Mouse (Mus musculus) right cerebral cortex, postnatal 25 days (tissue): ENCODE data around the gene Iscu.
A peak's percentile ranks its signal among the peaks of the same experiment; 100 is the strongest.
"Not testable (repeated sequence)": the region's sequence is repeated elsewhere in the genome, so short reads cannot be mapped to it uniquely, and the experiment has no call there.

ENCODE experiments used
- DNase-seq: peaks from one replicate; pipeline ENCODE4 v3.0.0; 2022

Gene Iscu

DNA sequence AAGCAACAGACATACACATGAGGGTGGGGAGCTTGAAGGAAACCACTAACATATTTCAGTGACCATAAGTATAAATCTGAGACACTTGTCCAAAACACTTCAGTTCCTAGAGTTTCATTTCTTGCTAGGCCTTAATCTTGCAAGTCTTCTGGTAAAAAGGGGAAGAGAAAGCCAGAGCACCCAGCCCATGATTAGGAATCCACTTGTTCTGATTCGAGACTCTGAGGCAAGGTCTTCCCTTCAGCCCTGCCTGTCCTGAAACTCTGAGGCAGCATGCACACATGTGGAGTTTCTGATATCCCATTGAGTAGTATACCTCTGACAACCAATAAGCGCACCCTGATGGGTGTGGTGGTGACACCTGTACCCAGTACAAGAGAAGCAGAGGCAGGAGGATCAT lies 11.0 kb upstream of the Iscu start:
- DNase-seq = no peak

DNA sequence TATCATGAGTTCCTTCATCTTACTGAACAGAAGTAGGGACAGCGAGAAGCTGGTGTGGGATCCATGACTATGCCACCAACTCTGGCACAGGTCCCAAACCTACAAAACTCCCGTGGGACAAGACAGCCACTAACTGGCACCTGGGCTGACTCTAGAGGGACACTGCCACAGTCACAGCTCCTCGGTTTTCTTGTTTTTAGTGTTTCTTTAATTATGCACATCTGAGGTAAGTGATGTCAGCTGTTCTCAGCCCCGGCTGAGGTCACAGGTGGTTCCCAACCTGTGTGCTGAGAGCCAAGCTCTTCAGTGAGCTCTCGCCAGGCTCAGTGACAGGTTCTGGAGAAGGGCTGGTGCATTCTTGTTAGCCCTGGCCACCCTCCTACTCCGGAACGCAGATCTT lies 8.1 kb upstream of the Iscu start:
- no peak for DNase-seq

DNA sequence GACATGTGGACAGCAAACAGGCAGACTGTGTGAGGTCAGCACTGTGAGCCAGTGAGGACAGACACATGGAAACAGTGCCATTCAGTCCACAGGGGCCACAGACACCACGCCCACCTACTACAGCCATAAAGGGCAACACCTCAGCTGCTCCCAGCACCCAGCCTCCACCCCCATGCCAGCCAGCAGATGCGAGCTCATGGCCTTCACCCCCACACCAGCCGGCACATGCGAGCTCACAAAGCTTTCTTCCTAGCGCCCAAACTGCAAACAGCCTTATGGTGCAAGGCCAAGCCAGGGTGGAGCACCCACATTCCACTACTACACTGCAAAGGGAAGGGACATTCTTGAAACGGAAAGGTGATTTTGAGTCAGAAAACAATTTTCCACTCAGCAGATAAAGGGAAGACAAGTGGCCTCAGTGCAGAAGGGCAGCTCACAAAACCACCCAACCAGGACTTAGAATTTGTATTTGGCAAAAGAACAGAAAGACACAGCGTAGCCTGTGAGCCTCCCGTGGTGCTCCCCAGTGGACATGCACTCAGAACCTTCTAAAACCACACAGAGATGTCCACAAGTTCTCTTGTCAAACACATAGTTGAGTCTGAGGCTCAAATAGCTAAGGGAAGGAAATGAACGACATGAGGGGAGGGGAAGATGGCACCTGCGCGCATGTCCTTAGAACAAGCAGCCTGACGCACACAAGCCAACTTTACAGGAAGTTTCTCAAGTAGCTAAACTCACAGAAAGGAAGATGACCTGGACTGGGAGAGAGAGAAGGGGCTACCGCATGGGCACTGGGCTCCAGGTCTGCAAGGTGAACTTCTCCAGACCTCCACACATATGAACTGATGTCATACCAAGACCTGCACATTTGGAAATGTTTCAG lies 6.7 kb upstream of the Iscu start:
- no peak for DNase-seq

DNA sequence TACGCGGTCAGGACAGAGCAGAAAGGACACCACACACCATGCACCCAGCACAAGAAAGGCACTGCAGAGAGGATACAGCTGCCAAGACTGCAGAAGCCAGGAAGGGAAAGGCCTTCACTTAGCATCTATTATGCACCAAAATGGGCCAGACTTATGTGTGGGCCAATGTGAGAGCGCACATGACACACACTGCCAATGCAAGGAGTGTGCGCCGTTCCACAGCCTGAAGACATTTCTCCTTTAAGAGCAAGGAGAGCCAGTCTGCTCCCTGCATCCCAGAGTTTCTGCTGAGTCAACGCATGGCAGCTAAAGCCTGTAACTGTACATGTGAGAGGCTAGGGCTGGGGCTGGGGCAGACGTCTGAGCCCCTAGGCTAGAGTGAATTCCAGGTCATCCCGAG lies 3.7 kb upstream of the Iscu start:
- DNase-seq = no peak

DNA sequence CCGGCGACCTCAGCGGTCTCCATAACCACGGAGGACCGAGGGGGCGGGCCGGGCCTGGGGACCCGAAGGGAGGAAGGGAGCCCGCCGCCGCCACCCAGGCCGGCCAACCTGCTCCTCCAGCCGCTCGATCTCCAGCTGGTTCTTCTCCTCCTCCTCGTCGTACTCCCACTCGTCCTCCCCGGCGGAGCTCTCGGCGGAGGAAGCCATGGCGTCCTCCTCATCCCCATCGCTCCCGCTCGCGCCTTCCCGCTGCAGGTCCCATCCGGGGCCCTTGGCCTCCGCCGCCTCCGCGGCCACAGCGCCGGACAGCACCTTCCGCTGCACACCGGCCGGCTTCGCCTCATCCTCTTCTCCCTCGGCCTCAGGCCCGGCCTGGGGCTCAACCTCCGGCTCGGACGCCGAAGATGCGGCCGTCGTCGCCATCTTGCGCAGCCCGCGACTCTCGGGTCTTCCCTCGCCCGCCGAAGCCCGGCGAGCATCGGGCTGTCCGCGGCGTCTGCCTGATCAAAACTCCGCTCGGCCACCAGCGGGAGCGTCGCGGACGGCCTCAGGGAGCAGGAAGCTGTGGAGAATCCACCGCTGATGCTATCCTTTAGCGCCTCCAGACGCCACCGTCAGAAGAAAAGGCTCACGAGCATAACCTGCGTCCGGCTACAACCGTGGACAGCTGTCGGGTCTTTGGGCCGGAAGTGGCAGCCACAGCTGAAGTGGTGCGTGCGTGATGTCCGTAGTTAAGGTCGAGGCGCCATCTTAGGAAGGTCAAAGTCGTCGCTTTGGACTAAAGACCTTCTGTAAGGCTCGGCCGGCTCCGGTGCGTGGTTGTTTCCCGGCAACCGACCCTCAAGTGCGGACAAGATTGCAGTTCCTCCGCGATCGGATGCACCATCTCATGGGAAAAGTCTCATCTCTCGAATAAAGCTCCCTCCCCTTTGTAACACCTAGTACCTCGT lies 1.1 kb upstream of the Iscu start:
- peak; percentile 89 for DNase-seq

DNA sequence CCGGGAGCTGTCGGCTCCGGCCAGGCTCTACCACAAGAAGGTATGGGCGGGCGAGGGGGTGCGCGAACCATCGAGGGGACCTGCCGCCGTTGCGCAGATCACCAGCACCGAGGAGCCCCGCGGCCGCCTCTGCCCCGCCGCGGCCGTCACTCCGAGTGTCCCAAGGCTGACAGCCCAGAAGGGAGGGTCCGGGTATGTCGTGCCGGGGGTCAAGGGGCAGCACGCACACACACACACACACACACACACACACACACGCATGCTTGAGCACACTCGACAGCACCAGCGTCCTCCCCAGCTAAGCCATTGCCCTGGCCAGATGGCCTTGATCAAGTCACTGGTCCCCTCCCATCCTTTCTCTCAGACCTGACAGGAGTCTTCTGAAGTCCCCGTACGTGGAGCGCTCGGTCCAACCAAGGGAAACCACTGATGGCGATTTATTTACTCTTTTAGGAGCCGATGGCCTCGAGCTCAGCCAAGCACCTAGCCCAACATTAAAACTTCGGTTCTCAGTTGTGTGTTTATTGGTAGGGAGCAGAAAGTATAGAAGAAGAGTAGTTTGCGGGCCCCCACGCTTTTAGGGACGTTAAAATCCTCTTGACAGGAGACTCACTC lies 464 bp downstream of the Iscu start:
- DNase-seq = no peak

DNA sequence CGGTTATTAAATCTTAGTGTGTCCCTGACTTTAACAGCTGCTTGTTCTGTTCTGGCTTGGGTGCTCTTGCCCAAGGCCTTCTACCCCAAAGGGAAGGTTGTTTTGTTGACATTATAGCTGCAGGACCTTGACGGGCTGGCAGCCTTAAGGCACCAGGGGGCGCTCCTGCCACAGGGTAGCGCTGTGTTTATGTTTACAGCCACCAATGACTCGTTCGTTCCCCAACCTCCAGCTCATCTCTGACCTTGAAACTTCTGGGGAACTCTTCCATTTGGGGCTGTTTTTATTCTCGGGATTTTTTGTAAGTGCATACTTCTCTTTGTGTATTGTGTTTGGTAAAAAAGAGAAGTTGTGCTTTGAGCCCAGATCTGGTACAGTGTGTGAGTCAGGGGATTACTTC lies 1.1 kb downstream of the Iscu start:
- peak; percentile 79 for DNase-seq

DNA sequence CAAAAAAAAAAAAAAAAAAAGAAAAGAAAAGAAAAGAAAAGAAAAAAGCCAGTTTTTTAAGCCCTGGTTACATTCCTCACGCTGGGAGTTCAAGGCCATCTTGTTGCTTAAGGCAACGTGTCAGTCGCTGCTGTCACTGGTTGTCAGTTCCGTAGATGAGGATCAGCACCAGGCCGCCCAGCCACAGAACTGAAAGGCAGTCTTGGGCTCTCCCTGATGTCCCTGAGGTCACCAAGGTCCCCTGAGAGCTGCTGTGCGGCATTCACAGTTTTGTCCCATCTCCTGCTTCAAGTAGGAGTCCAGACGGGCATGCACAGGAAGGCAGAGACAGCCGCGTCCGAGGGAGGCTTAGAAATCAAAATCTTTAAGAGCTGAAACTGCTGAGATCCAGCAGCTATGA lies 3.0 kb downstream of the Iscu start:
- DNase-seq = no peak

DNA sequence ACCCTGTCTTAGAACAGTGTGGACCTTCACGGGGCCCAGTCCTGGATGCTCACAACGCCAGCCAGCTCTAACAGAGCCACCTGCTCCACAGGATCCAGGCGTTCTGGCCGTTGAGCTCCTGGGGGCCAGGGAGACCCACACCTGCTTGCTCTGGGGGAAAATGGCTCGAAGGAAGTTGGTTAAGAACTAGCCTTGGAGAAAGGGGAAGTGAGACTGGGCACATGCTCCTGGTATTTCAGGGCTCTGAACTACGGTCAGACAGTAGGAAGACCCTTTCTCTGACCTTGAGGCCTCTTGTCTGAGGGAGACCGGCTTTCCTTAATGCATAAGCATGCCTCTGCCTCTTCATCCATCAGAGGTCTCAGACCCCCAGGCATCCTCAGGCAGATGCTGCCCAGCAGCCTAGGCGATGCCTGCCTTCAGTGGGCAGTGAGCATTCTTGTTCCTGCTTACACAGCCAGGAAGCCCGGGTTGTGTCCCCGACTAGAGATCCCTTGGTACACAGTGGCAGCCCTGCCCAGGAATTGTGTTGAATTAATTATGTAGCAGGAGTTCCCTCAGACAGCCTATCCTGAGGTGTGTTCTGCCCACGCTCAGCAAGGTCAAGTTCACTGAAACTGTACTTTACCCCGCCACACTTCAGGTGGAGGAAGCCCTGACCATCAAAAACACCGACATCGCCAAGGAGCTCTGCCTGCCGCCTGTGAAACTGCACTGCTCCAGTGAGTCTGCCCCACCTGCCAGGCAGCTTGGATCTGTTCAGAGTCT lies 3.8 kb downstream of the Iscu start:
- DNase-seq = no peak

DNA sequence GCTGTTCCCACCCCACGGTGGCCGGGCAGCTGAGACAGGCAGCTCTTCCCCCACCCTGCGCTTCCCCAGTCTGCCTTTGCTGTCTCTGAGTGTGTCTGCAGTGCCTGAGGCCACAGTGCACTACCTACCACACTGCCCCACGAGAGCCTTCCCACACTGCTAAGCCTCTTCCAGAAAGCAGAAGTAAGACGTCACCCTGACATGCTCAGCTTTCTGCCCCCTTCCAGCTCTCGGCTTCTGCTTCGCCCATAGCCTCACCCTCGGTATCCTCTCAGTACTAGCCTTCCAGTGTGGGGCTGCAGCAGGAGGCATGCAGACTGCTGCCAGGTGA lies 4.3 kb downstream of the Iscu start:
- no peak for DNase-seq

DNA sequence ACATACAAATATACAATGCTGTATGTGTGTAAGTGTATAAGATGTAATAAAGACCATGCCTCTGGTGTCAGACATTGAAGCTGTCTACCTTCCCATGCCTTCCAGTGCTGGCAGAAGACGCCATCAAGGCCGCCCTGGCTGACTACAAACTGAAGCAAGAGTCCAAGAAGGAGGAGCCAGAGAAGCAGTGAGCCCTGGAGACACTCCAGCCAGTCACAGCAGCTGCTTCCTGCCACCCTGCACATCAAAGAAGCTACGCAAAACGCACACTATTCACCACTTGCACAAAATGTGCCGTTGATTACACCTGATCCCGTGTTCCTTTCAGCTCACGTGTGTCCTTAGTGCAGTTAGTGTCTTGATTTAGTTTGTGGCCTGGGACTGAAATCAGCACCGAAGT lies 5.2 kb downstream of the Iscu start:
- not testable (repeated sequence) for DNase-seq

DNA sequence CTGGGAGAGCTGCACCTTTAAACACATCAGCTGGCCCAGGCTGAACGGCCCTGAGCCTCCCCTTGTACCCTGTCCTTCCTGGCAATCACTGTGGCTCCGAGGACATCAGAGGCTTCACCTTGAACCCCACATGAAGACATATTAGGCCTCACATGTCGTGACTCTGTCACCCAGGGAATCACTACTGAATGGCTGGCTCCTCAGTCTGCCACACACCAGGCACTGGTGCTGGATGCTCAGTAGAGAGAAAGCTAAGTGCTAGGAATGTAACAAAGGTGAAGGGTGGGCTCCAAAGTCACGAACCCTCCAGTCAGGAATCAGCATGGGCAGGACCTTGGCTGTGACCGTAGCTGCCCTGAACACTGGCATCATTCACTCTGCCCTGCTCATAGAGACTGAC lies 7.0 kb downstream of the Iscu start:
- DNase-seq = no peak

DNA sequence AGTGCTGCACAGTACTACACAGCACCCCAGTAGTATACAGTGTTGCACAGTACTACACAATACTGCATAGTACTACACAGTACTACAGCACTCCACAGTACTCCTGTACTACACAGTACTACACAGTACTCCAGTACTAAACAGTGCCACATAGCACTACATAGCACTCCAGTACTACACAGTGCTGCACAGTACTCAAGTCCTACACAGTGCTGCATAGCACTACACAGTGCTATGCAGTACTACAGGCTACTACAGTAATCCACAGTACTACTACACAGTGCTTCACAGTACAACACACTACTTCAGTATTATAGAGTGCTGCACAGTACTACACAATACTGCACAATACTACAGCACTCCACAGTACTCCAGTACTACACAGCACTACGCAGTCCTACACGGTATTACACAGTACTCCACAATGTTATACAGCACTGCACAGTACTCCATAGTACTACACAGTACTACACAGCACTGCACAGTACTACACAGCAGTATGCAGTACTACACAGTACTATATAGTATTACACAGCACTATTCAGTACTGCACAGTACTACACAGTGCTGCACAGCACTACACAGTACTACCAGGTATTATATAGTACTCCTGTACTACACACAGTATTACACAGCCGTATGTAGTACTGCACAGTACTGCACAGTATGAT lies 7.7 kb downstream of the Iscu start:
- DNase-seq = no peak

DNA sequence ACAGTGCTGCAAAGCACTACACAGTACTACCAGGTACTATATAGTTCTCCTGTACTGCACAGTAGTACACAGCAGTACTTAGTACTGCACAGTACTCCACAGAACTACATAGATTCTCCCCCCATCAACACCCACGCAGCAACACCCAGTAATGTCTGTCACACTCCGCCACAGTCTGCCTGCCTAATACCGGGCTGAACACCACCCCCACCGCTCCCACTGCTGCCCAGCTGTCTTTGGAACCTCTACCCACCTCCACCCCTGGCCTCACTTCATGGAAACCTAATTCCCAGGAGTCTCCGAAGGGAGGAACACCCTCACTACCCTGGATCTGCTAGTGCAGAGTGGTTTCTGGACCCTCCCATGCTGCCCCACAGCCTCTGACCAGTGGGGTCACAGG lies 8.2 kb downstream of the Iscu start:
- no peak for DNase-seq

DNA sequence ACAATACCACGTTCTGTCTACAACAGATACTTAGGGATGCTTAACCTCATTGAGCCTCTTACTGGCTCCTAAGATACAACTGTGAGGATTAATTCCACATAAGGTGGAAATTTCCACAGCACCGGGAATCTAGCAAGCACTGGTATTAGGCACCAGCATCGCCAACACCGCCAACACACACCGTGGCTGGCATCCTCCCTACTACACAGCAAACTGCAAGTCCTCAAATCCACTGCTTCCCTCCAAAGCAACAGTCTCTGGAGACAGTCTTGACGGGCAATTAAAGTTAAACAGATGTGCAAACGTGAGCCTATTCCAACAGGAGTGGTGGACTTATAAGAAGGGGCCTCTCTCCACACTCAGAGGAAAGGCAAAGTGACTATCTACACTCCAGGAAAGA lies 8.7 kb downstream of the Iscu start:
- no peak for DNase-seq

DNA sequence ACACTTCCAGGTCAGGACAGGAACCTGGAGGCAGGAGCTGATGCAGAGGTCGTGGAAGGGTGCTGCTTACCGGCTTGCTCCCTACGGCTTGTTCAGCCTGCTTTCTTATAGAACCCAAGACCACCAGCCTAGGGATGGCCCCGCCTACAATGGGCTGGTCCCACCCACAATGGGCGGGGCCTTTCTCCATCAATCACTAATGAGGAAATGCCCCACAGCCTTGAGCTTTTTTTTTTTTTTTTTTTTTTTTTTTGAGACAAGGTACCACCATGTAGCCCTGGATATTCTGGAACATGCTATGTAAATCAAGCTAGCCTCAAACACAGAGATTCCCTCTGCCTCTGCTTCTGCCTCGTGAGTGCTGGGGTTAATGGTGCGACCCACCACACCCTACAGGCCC lies 9.3 kb downstream of the Iscu start:
- DNase-seq = no peak

DNA sequence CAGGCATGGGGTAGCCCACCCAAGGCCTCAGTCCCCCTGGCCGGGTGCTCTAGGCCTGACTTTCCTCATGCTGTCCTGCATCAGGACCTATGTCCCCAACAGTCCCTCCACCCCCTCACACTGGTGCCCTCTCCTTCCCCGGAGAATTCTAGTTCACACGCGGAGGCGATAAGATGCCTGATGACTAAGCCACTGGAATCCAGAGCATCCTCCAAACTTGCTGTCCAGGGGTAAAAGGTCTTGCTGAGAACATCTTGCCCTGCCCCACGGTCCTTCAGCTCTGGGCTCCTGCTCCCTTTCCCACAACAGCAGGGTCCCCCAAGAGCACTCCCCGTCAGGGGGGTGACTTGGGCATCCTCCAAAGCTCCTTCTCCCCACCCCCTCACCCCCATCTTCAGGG lies 10.1 kb downstream of the Iscu start:
- DNase-seq = no peak

DNA sequence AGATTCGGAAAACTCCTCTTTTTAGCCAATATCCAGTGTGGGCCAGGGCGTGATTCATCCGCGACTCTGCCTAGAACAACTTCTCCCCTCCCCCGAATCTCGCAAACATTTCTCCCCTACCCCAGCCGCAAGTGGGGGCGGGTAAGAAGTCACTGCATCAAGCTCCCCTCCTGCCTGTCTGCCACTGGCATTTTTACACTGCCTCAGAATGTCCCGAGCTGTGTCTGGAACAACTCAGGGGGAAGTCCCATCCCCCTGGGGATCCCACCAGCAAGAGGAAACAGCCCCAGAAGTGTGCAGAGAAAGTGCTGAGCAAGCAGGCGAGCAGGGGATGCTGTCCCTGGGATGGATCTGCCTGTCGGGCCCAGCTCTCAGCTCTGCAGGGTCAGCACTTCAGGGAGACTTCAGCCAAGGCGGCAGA lies 11.0 kb downstream of the Iscu start:
- DNase-seq = peak; percentile 38

DNA sequence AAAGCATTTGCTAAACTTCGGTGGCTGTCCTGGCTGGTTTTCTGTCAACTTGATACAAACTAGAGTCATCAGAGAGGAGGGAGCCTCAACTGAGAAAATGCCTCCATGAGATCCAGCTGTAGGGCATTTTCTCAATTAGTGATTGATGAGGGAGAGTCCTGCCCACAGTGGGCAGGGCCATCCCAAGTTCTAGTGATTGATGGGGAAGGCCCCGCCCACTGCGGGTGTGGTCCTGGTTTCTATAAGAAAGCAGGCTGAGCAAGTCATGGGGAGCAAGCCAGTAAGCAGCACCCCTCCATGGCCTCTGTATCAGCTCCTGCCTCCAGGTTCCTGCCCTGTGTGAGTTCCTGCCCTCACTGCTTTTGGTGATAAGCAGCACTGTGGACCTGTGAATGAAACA lies 11.6 kb downstream of the Iscu start:
- DNase-seq = not testable (repeated sequence)

DNA sequence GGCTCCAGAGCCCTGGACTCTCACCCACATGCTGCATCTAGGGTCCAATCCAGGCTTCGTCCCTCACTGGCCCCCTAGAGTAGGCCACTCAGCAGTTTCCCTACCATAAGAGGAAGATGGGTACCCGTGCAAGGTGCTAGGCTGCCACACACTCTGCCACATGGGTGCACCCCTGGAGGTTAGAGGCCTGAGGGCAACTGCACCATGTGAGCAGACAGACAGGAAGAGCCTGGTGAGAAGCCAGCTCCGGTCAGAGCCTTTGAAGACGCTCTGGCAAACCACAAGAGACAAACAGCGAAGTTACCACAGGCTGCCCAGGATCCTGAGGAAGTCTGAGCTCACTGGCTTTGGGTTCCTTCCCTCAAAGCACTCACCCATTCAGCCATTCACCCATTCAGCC lies 14.4 kb downstream of the Iscu start:
- no peak for DNase-seq

DNA sequence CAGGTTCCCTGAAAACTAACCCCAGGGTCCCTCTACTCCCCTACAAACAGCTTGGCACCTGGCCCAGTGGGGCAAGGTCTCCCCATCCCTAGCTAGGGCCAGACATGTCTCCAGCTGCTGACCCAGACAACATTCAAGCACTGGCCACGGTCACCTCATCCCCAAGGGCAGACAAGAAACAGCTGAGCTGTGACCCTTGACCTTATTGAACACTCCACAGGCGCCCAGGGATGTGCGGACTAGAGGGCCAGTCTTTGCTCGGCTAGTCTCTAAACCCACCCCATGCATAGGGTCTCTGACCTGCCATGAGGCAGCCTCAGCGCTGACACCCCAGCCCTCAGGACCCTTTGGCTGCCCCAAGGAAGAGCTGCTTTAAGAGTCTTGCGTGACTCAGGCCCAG lies 16.1 kb downstream of the Iscu start:
- no peak for DNase-seq

DNA sequence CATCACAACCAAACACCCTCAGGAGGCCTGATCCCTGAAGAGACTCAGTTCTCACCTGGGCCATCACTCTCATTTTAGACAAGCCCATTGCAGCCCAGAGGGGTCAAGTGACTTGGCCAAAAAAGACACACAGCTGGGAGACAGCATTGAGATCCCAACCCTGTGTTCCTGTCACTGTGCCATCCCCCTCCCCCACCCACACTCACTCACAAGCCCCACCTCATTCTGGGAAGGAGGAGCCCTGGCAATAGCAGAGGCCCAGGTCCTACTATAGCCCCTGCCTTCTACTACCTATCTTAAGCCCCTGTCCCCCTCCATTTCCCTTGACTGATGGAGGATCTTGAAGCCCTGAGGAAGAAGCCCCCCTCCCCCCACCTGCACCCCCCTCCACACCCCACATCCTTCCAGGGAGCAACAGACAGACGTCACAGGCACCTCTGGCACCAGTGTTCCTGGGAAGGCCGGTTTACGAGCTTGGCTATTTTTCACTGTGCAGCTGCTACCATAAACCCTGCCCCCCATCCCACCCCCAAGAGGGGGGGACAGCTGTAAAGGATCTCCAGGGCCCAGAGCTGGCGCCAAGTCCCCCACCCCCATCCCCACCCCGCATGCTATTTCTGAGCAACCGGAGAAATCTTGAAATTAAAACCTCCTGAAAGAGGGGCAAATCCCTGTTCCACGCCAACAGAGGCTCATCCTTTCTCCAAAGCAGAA lies 16.7 kb downstream of the Iscu start:
- no peak for DNase-seq
